Mouse (Mus musculus): ENCODE measurements around the gene Dlg4. TPM values are rescaled to one million over a fixed set of nuclear protein-coding genes. Genes with fewer than 3 reads are reported as not detected.
A peak's percentile ranks its signal among the peaks of the same experiment; 100 is the strongest.

Dlg4 gene
- polyA plus RNA-seq, 1 experiment from 2014 or later, result 10.4 TPM

DNA sequence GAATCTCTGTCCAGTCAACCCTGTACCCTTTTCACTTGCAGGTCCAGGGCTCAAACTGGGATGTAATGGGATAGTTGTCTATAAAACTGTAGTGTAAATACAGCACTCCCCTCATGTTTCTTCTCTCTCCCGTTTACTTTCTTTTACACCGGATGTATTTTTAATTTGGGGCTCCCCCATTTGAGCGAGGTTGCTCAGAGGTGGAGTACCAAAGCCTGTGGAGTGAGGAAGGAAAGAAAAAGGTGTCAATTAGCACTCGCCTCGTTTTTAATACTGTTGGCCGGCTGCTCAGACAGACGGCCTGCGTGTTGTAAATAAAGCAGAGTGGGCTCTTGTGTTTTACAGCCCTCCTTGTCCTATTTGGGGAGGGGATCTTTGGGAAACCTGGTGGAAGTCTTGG lies 17.1 kb upstream of the Dlg4 start:
- Histone ChIP-seq H3K4me2 (peak overlapping the region; percentile 80; the same call in 1 of the 2 replicates), H3K27me3 (ENCODE audit: control insufficient read depth, insufficient read depth, low read length) (no peaks in the 10 kb centered on the region), H3K27ac (ENCODE audit: low read depth, low read length) (peak overlapping the region; percentile 91), H3K9me3 (replicated peaks; ENCODE audit: control insufficient read depth, low read length) (no peaks in the 10 kb centered on the region), H3K4me3 (ENCODE audit: low read depth, low read length) (peak overlapping the region; percentile 77; the same call in 1 of the 2 replicates), H3K36me3 (ENCODE audit: control insufficient read depth, insufficient read depth, low read length) (peaks cover 16% of the 10 kb centered on the region), H3K4me1 (ENCODE audit: control insufficient read depth, insufficient read depth, low read length) (peaks cover 26% of the 10 kb centered on the region), H3K9ac (ENCODE audit: low read depth, low read length) (no peak overlapping the region)
- ATAC-seq (replicated peaks; ENCODE audit: insufficient number of reproducible peaks, low FRiP score, low TSS enrichment), result no peak
- 87% methylated on average over 8 of the region's 8 CpGs for WGBS (ENCODE audit: insufficient replicate concordance)

DNA sequence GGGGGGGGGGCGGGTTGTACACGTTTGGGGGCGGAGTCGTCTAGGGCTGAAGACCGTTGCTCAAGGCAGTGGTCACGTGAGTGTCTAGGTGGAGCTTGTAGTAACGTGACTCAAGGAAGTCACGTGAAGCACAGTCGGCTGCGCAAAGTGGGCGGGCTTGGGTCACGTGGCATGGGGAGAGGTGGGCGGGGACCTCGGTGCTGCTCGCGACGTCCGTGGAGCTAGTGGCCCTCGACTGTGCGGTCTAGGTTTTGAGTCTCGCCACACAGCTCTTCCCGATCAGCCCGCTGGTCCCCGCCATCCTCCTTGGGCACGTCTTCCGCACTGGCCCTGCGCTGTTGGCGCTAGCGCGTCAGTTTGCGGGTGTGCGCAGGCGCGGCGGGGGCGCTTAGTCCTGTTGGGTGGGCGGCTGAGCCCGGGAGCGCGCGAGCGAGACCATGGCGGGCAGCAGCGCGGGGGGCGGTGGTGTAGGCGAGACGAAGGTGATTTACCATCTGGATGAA lies 16.3 kb upstream of the Dlg4 start, which contains the start of gene Dvl2:
Gene Dvl2, plus strand, starts transcription at position 200 of the 503 bp plus-strand sequence.
- under 1% methylated on average over 48 of the region's 48 CpGs for WGBS (ENCODE audit: insufficient replicate concordance)
- peak within 1 kb of the TSS; percentile 84 for H3K9ac ChIP-seq (ENCODE audit: low read depth, low read length)
- peak; percentile 70 for ATAC-seq (replicated peaks; ENCODE audit: insufficient number of reproducible peaks, low FRiP score, low TSS enrichment)
- H3K36me3 ChIP-seq (ENCODE audit: control insufficient read depth, insufficient read depth, low read length), result peaks cover 16% of the 10 kb centered on the region
- peaks cover 26% of the 10 kb centered on the region for H3K4me1 ChIP-seq (ENCODE audit: control insufficient read depth, insufficient read depth, low read length)
- no peaks in the 10 kb centered on the region for H3K27me3 ChIP-seq (ENCODE audit: control insufficient read depth, insufficient read depth, low read length)
- peak within 1 kb of the TSS; percentile 91 for H3K27ac ChIP-seq (ENCODE audit: low read depth, low read length)
- H3K4me2 ChIP-seq, result peak within 1 kb of the TSS; percentile 80
- H3K9me3 ChIP-seq (replicated peaks; ENCODE audit: control insufficient read depth, low read length), result no peaks in the 10 kb centered on the region
- peak within 1 kb of the TSS; percentile 77 for H3K4me3 ChIP-seq (ENCODE audit: low read depth, low read length)

GRCm38 (mm10) chr11:70001159-70001558 lies 15.6 kb upstream of the Dlg4 start:
- Histone ChIP-seq H3K9ac (ENCODE audit: low read depth, low read length) (peak overlapping the region; percentile 84), H3K4me3 (ENCODE audit: low read depth, low read length) (peak overlapping the region; percentile 77), H3K4me2 (peak overlapping the region; percentile 80), H3K4me1 (ENCODE audit: control insufficient read depth, insufficient read depth, low read length) (peaks cover 26% of the 10 kb centered on the region), H3K36me3 (ENCODE audit: control insufficient read depth, insufficient read depth, low read length) (peaks cover 18% of the 10 kb centered on the region), H3K27ac (ENCODE audit: low read depth, low read length) (peak overlapping the region; percentile 91; the same call in 1 of the 2 replicates), H3K27me3 (ENCODE audit: control insufficient read depth, insufficient read depth, low read length) (no peaks in the 10 kb centered on the region), H3K9me3 (replicated peaks; ENCODE audit: control insufficient read depth, low read length) (no peaks in the 10 kb centered on the region)
- ATAC-seq (replicated peaks; ENCODE audit: insufficient number of reproducible peaks, low FRiP score, low TSS enrichment), result no peak
- 10% methylated on average over 8 of the region's 8 CpGs for WGBS (ENCODE audit: insufficient replicate concordance)

- Histone ChIP-seq H3K36me3 (ENCODE audit: control insufficient read depth, insufficient read depth, low read length) (peaks cover 23% of the 10 kb centered on the region), H3K27ac (ENCODE audit: low read depth, low read length) (no peak overlapping the region), H3K9ac (ENCODE audit: low read depth, low read length) (no peak overlapping the region), H3K4me3 (ENCODE audit: low read depth, low read length) (peak overlapping the region; percentile 77), H3K4me2 (peak overlapping the region; percentile 80), H3K9me3 (replicated peaks; ENCODE audit: control insufficient read depth, low read length) (no peaks in the 10 kb centered on the region), H3K27me3 (ENCODE audit: control insufficient read depth, insufficient read depth, low read length) (no peaks in the 10 kb centered on the region), H3K4me1 (ENCODE audit: control insufficient read depth, insufficient read depth, low read length) (peaks cover 26% of the 10 kb centered on the region)
- ATAC-seq (replicated peaks; ENCODE audit: insufficient number of reproducible peaks, low FRiP score, low TSS enrichment), result no peak
These were observed 14.9 kb upstream of the Dlg4 start for GRCm38 (mm10) chr11:70001865-70002264.

- Histone ChIP-seq H3K36me3 (ENCODE audit: control insufficient read depth, insufficient read depth, low read length) (peaks cover 27% of the 10 kb centered on the region), H3K9ac (ENCODE audit: low read depth, low read length) (peak overlapping the region; percentile 30; the same call in 1 of the 2 replicates), H3K4me2 (peak overlapping the region; percentile 80), H3K9me3 (replicated peaks; ENCODE audit: control insufficient read depth, low read length) (no peaks in the 10 kb centered on the region), H3K4me3 (ENCODE audit: low read depth, low read length) (peak overlapping the region; percentile 1; the same call in 1 of the 2 replicates), H3K27me3 (ENCODE audit: control insufficient read depth, insufficient read depth, low read length) (no peaks in the 10 kb centered on the region), H3K27ac (ENCODE audit: low read depth, low read length) (no peak overlapping the region), H3K4me1 (ENCODE audit: control insufficient read depth, insufficient read depth, low read length) (peaks cover 24% of the 10 kb centered on the region)
- no peak for ATAC-seq (replicated peaks; ENCODE audit: insufficient number of reproducible peaks, low FRiP score, low TSS enrichment)
- WGBS (ENCODE audit: insufficient replicate concordance), result 88% methylated on average over 2 of the region's 2 CpGs
These were observed 14.3 kb upstream of the Dlg4 start for GRCm38 (mm10) chr11:70002471-70002870.

GRCm38 (mm10) chr11:70005521-70005920 lies 11.2 kb upstream of the Dlg4 start:
- Histone ChIP-seq H3K27ac (ENCODE audit: low read depth, low read length) (no peak overlapping the region), H3K4me1 (ENCODE audit: control insufficient read depth, insufficient read depth, low read length) (peaks cover 18% of the 10 kb centered on the region), H3K36me3 (ENCODE audit: control insufficient read depth, insufficient read depth, low read length) (peaks cover 35% of the 10 kb centered on the region), H3K27me3 (ENCODE audit: control insufficient read depth, insufficient read depth, low read length) (no peaks in the 10 kb centered on the region), H3K4me3 (ENCODE audit: low read depth, low read length) (no peak overlapping the region), H3K9me3 (replicated peaks; ENCODE audit: control insufficient read depth, low read length) (no peaks in the 10 kb centered on the region), H3K9ac (ENCODE audit: low read depth, low read length) (no peak overlapping the region), H3K4me2 (no peak overlapping the region)
- WGBS (ENCODE audit: insufficient replicate concordance), result 68% methylated on average over 5 of the region's 5 CpGs
- ATAC-seq (replicated peaks; ENCODE audit: insufficient number of reproducible peaks, low FRiP score, low TSS enrichment), result no peak

DNA sequence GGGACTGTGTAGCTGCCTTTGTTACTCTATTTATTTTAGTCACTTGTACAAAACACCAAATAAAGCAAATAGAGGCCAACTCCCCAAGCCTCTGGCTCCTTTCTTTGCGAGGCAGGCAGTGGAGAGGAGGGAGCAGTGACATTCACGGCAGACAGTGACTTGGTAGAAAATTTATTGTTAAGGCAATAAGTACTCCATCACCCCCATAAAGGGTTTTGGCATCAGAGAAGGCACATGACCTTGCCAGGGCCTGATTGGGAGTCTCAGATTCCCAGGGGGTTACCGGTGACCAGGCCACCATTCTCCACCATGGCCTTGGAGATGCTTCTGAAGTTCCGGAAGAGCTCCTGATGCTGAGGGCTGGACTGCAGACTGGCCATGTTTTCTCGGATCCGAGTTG lies 6.7 kb upstream of the Dlg4 start:
- no peaks in the 10 kb centered on the region for H3K27me3 ChIP-seq (ENCODE audit: control insufficient read depth, insufficient read depth, low read length)
- H3K9ac ChIP-seq (ENCODE audit: low read depth, low read length), result no peak overlapping the region
- H3K27ac ChIP-seq (ENCODE audit: low read depth, low read length), result no peak overlapping the region
- H3K36me3 ChIP-seq (ENCODE audit: control insufficient read depth, insufficient read depth, low read length), result peaks cover 60% of the 10 kb centered on the region
- no peak for ATAC-seq (replicated peaks; ENCODE audit: insufficient number of reproducible peaks, low FRiP score, low TSS enrichment)
- no peak overlapping the region for H3K4me3 ChIP-seq (ENCODE audit: low read depth, low read length)
- peaks cover 11% of the 10 kb centered on the region for H3K4me1 ChIP-seq (ENCODE audit: control insufficient read depth, insufficient read depth, low read length)
- H3K4me2 ChIP-seq, result no peak overlapping the region
- no peaks in the 10 kb centered on the region for H3K9me3 ChIP-seq (replicated peaks; ENCODE audit: control insufficient read depth, low read length)
- 88% methylated on average over 6 of the region's 6 CpGs for WGBS (ENCODE audit: insufficient replicate concordance)

- no peak for ATAC-seq (replicated peaks; ENCODE audit: insufficient number of reproducible peaks, low FRiP score, low TSS enrichment)
- H3K36me3 ChIP-seq (ENCODE audit: control insufficient read depth, insufficient read depth, low read length), result peaks cover 60% of the 10 kb centered on the region
- H3K27ac ChIP-seq (ENCODE audit: low read depth, low read length), result no peak overlapping the region
- H3K9ac ChIP-seq (ENCODE audit: low read depth, low read length), result no peak overlapping the region
- H3K4me2 ChIP-seq, result no peak overlapping the region
- WGBS (ENCODE audit: insufficient replicate concordance), result 83% methylated on average over 12 of the region's 12 CpGs
- no peak overlapping the region for H3K4me3 ChIP-seq (ENCODE audit: low read depth, low read length)
- H3K9me3 ChIP-seq (replicated peaks; ENCODE audit: control insufficient read depth, low read length), result no peaks in the 10 kb centered on the region
- no peaks in the 10 kb centered on the region for H3K27me3 ChIP-seq (ENCODE audit: control insufficient read depth, insufficient read depth, low read length)
- peaks cover 11% of the 10 kb centered on the region for H3K4me1 ChIP-seq (ENCODE audit: control insufficient read depth, insufficient read depth, low read length)
These were observed 6.2 kb upstream of the Dlg4 start for GRCm38 (mm10) chr11:70010548-70010947.

DNA sequence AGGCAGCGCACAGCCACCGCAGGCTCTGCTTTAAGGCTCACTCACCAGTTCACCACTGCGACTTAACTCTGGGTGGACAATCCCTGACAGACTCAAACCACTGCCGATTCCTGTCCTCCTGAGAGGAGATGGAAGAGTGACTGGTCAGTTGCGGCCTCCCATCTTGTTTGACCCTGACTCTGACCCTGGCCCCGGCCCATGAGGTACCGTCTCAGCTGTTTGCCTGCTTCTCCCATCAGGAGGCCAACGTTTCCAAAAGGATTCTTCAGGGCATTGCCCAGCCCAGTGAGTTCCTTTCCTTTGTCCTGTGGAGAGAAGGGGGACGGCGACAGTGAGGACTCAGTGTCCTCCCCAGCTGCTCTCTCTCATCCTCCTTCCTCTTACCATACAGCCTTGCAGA lies 5.8 kb upstream of the Dlg4 start:
- no peak overlapping the region for H3K4me2 ChIP-seq
- no peak overlapping the region for H3K9ac ChIP-seq (ENCODE audit: low read depth, low read length)
- H3K27me3 ChIP-seq (ENCODE audit: control insufficient read depth, insufficient read depth, low read length), result no peaks in the 10 kb centered on the region
- peaks cover 11% of the 10 kb centered on the region for H3K4me1 ChIP-seq (ENCODE audit: control insufficient read depth, insufficient read depth, low read length)
- WGBS (ENCODE audit: insufficient replicate concordance), result 85% methylated on average over 10 of the region's 10 CpGs
- H3K36me3 ChIP-seq (ENCODE audit: control insufficient read depth, insufficient read depth, low read length), result peaks cover 60% of the 10 kb centered on the region
- no peak for ATAC-seq (replicated peaks; ENCODE audit: insufficient number of reproducible peaks, low FRiP score, low TSS enrichment)
- H3K4me3 ChIP-seq (ENCODE audit: low read depth, low read length), result no peak overlapping the region
- H3K9me3 ChIP-seq (replicated peaks; ENCODE audit: control insufficient read depth, low read length), result no peaks in the 10 kb centered on the region
- no peak overlapping the region for H3K27ac ChIP-seq (ENCODE audit: low read depth, low read length)

All from heart, embryonic 11.5 days (tissue).